Mouse (Mus musculus) liver, adult 2 months (tissue): ENCODE measurements at regions not wholly inside any gene's neighbourhood (a gene's known extent, or its start where the extent isn't known, plus 50 kb on each side); places are given as distances from the start of the nearest gene placed in this dataset.

Source experiments
- DNase-seq: peaks from one replicate; pipeline ENCODE4 v3.0.0-alpha.2; 2011; ENCODE audit warnings: low read depth, low spot score; ENCODE audit errors: extremely low read depth
- H3K27ac ChIP-seq: fragments of 200-500 bp; replicated peaks from 2 replicates; pipeline ENCODE4 v1.5.1; 2012; ENCODE audit warnings: low read depth, mild to moderate bottlenecking, control low read depth, inconsistent platforms, low read length; ENCODE audit not compliant: insufficient read depth
- H3K27me3 ChIP-seq: fragments of 200-500 bp; 2 replicates; pipeline ENCODE4 v1.6.1; 2012; ENCODE audit warnings: mild to moderate bottlenecking, moderate library complexity, low read length, inconsistent platforms; ENCODE audit not compliant: control insufficient read depth, insufficient read depth
- H3K36me3 ChIP-seq: fragments of 200-500 bp; 2 replicates; pipeline ENCODE4 v1.6.1; 2012; ENCODE audit warnings: low read length, inconsistent platforms; ENCODE audit not compliant: control insufficient read depth, insufficient read depth
- H3K4me1 ChIP-seq: fragments of 200-500 bp; 2 replicates; pipeline ENCODE4 v1.6.1; 2011; ENCODE audit warnings: low read length; ENCODE audit not compliant: control insufficient read depth, insufficient read depth
- H3K4me3 ChIP-seq: fragments of 200-500 bp; 2 replicates; pipeline ENCODE4 v1.5.1; 2011; ENCODE audit warnings: low read depth, mild to moderate bottlenecking, control low read depth, low read length, moderate library complexity; ENCODE audit not compliant: insufficient read depth
- H3K79me2 ChIP-seq: fragments of 200-500 bp; 2 replicates; pipeline ENCODE4 v1.6.1; 2012; ENCODE audit warnings: inconsistent platforms, mild to moderate bottlenecking, low read length, moderate library complexity; ENCODE audit not compliant: control insufficient read depth, insufficient read depth
- H3K9ac ChIP-seq: fragments of 200-500 bp; 2 replicates; pipeline ENCODE4 v1.6.1; 2012; ENCODE audit warnings: low read depth, mild to moderate bottlenecking, control low read depth, inconsistent platforms, low read length
- CTCF ChIP-seq: fragments of 200-500 bp; IDR thresholded peaks from 2 replicates; pipeline ENCODE4 v1.5.1; 2011; ENCODE audit warnings: low read depth, low read length, control low read depth
- POLR2A ChIP-seq: fragments of 200-500 bp; IDR thresholded peaks from 2 replicates; pipeline ENCODE4 v1.6.1; 2011; ENCODE audit warnings: low read length, control low read depth; ENCODE audit not compliant: insufficient read depth; ENCODE audit errors: extremely low read depth
- WGBS: fragments of 180-500 bp; shearing (Covaris S2); methylation state at CpG from one replicate; pipeline ENCODE4 v1.1.7; 2018; 5-methylcytosine and 5-hydroxymethylcytosine counted together

DNA sequence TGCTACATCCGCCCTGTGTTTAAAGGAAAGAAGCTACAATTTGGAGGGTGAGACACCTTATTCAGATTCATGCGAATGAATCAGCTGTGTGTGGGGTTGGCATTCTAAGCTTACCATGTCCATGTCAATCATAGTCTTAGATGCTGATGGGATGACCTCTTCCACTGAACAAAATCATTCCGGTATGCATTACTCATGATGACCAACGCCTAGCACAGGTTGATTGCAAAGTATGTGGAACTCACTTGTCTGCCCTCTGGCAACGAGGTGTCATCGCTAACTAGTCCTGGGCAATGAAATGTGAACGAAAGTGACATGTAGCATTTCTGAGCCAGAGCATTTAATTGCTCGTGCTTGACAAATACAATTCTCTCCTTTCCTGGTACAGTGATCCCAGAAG lies 339.7 kb downstream of the Rnf144b start:
- no peak overlapping the region for H3K9ac ChIP-seq
- H3K4me1 ChIP-seq = no peaks in the 10 kb centered on the region
- no peaks in the 10 kb centered on the region for H3K27me3 ChIP-seq
- 90% methylated on average over 8 of the region's 8 CpGs for WGBS
- no peak overlapping the region for H3K4me3 ChIP-seq
- no peak overlapping the region for H3K27ac ChIP-seq
- H3K36me3 ChIP-seq = no peaks in the 10 kb centered on the region
- no peak for DNase-seq
- no peak for TF ChIP-seq CTCF
- TF ChIP-seq POLR2A = no peak
- no peaks in the 10 kb centered on the region for H3K79me2 ChIP-seq

GRCm38 (mm10) chr13:47471543-47472213 lies 349.2 kb downstream of the Rnf144b start:
- TF ChIP-seq POLR2A = no peak
- no peak for TF ChIP-seq CTCF
- Histone ChIP-seq H3K9ac (no peak overlapping the region), H3K27ac (no peak overlapping the region), H3K4me1 (no peaks in the 10 kb centered on the region), H3K36me3 (no peaks in the 10 kb centered on the region), H3K27me3 (no peaks in the 10 kb centered on the region), H3K79me2 (no peaks in the 10 kb centered on the region), H3K4me3 (no peak overlapping the region)
- 68% methylated on average over 14 of the region's 14 CpGs for WGBS
- no peak for DNase-seq

- Histone ChIP-seq H3K4me1 (no peaks in the 10 kb centered on the region), H3K27me3 (no peaks in the 10 kb centered on the region), H3K36me3 (no peaks in the 10 kb centered on the region), H3K79me2 (no peaks in the 10 kb centered on the region), H3K4me3 (no peak overlapping the region), H3K9ac (no peak overlapping the region), H3K27ac (no peak overlapping the region)
- 82% methylated on average over 10 of the region's 10 CpGs for WGBS
- TF ChIP-seq POLR2A (no peak), CTCF (no peak)
- DNase-seq = no peak
These were observed 357.7 kb downstream of the Rnf144b start for GRCm38 (mm10) chr13:47480159-47480558.

DNA sequence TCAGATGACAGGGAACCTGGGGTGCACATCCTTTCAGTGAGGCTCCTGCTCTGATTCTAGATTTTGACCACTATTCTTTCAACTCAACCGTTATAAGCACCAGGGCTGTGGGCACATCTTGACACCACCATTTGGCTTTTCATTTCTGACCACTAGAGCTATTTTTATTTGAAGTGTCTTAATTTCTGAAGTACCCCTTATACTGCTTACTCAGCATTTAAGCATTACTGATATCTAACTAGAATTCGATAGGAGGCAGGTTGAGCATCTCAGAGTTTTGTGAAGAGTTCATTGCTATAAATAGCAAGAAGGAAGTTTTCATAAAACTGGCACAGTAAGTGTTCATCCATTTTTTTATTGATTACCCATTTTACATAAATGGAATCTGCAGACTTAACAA lies 362.4 kb downstream of the Rnf144b start:
- no peak for DNase-seq
- Histone ChIP-seq H3K36me3 (no peaks in the 10 kb centered on the region), H3K4me3 (no peak overlapping the region), H3K4me1 (no peaks in the 10 kb centered on the region), H3K79me2 (no peaks in the 10 kb centered on the region), H3K27ac (no peak overlapping the region), H3K27me3 (no peaks in the 10 kb centered on the region), H3K9ac (no peak overlapping the region)
- WGBS = 89% methylated on average over 2 of the region's 2 CpGs
- TF ChIP-seq CTCF (no peak), POLR2A (no peak)

DNA sequence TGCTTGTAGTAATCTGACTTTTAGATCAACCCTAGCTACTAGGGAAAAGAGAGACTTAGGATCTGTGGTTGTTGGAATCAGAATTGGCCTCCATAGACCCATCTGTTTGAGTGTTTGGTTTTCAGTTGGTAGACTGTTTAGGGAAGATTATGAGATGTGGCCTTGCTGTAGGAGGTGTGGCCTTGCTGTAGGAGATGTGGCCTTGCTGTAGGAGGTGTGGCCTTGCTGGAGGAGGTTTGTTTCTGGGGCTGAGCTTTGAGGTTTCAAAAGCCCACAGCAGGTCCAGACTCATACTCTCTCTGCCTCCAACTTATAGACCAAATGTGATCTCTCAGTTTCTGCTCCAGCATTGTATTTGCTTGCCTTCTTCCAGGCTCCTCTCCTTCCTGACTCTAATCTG lies 363.7 kb downstream of the Rnf144b start:
- no peak for DNase-seq
- TF ChIP-seq CTCF (no peak), POLR2A (no peak)

GRCm38 (mm10) chr13:47486658-47487057 lies 364.2 kb downstream of the Rnf144b start:
- Histone ChIP-seq H3K79me2 (no peaks in the 10 kb centered on the region), H3K36me3 (no peaks in the 10 kb centered on the region), H3K9ac (no peak overlapping the region), H3K27ac (no peak overlapping the region), H3K4me1 (no peaks in the 10 kb centered on the region), H3K27me3 (no peaks in the 10 kb centered on the region), H3K4me3 (no peak overlapping the region)
- DNase-seq = no peak
- TF ChIP-seq POLR2A (no peak), CTCF (no peak)
- 89% methylated on average over 3 of the region's 3 CpGs for WGBS

More for the DNA sequence above, 363.7 kb downstream of the Rnf144b start:
- Histone ChIP-seq H3K36me3 (no peaks in the 10 kb centered on the region), H3K27ac (no peak overlapping the region), H3K79me2 (no peaks in the 10 kb centered on the region), H3K9ac (no peak overlapping the region), H3K4me3 (no peak overlapping the region), H3K27me3 (no peaks in the 10 kb centered on the region), H3K4me1 (no peaks in the 10 kb centered on the region)
